Mouse (Mus musculus) hindbrain, embryonic 10.5 days (tissue): Measurements from ENCODE around the gene Aco1. TPM values are rescaled to one million over a fixed set of nuclear protein-coding genes. Genes with fewer than 3 reads are reported as not detected.

Experiments
- DNase-seq: peaks from one replicate; pipeline ENCODE4 v3.0.0-alpha.2; 2017; ENCODE audit warnings: low spot score
- H3K27ac ChIP-seq: fragments of 300-500 bp; sonication (generic); 2 replicates; pipeline ENCODE4 v1.5.1; 2016; ENCODE audit warnings: mild to moderate bottlenecking, moderate library complexity
- H3K27me3 ChIP-seq: fragments of 300-500 bp; sonication (generic); 2 replicates; pipeline ENCODE4 v1.6.1; 2016; ENCODE audit warnings: mild to moderate bottlenecking; ENCODE audit not compliant: poor library complexity, insufficient read depth, severe bottlenecking
- H3K36me3 ChIP-seq: fragments of 300-500 bp; sonication (generic); 2 replicates; pipeline ENCODE4 v1.6.1; 2016; ENCODE audit warnings: mild to moderate bottlenecking, moderate library complexity
- H3K4me1 ChIP-seq: fragments of 300-500 bp; sonication (generic); replicated peaks from 2 replicates; pipeline ENCODE4 v1.6.1; 2016; ENCODE audit warnings: mild to moderate bottlenecking
- H3K4me3 ChIP-seq: fragments of 300-500 bp; sonication (generic); 2 replicates; pipeline ENCODE4 v1.5.1; 2016; ENCODE audit warnings: mild to moderate bottlenecking, moderate library complexity
- H3K9me3 ChIP-seq: fragments of 300-500 bp; sonication (generic); 2 replicates; pipeline ENCODE4 v1.6.1; 2016; ENCODE audit warnings: mild to moderate bottlenecking, moderate library complexity
- WGBS: fragments of 180-500 bp; shearing (Covaris S2); methylation state at CpG from one replicate; pipeline ENCODE4 v1.1.7; 2016; 5-methylcytosine and 5-hydroxymethylcytosine counted together
- polyA plus RNA-seq: library from polyadenylated mRNA; unstranded; fragments of >200 nt; fragmentation: Nextera tagmentation; extraction: Ambion mirVana; gene quantifications from 2 replicates; pipeline ENCODE4 v1.2.1, GENCODE M21; 2016

Aco1 gene
- polyA plus RNA-seq, 1 experiment from 2014 or later, result 54.9 TPM

DNA sequence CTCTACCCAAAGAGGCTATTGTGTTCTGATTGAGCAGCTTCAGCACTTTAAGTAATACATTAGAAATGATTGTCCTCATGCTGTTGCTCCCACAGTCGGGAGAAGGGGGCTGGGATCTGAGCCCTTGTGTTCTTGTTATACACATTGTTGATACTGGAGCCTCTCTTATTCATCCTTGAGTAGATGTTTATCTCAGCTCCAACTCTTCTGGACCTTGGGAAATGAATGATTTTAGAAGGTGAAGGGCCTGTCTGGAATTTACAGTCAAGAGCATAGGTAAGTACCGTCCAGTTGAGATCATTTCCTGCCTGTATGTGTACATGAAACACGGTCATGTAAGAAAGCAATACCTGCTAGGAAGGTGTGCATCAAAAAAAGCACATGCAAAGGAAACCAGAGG lies 2.1 kb downstream of the Aco1 start:
- no peaks in the 10 kb centered on the region for H3K27me3 ChIP-seq
- peak overlapping the region; percentile 80 for H3K4me3 ChIP-seq
- H3K9me3 ChIP-seq, result no peaks in the 10 kb centered on the region
- peaks cover 24% of the 10 kb centered on the region for H3K4me1 ChIP-seq
- no peak for DNase-seq
- 81% methylated on average over 3 of the region's 3 CpGs for WGBS
- H3K36me3 ChIP-seq, result no peaks in the 10 kb centered on the region
- no peak overlapping the region for H3K27ac ChIP-seq

DNA sequence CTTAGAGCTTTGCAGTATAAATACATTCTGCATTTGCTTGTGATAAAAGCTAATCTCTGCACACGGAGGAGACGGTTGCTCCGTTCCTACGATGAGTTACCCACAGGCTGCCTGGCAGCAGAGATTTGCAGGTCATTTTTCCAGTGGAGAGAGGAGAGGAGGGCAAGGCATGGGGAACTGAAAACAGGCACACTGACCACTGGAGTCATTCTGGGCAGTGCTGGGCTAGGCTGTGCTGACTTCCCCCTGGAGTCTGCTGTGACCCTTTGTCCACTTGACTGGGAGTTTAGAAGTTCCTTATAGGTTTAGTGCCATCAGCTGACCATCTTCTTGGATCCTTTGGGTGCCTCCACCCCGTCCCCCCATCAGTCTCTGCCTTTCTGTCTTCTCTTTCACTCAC lies 5.4 kb downstream of the Aco1 start:
- WGBS, result 96% methylated on average over 5 of the region's 5 CpGs
- no peak for DNase-seq
- Histone ChIP-seq H3K9me3 (no peaks in the 10 kb centered on the region), H3K27me3 (no peaks in the 10 kb centered on the region), H3K36me3 (no peaks in the 10 kb centered on the region), H3K27ac (no peak overlapping the region), H3K4me3 (no peak overlapping the region), H3K4me1 (peaks cover 16% of the 10 kb centered on the region)

DNA sequence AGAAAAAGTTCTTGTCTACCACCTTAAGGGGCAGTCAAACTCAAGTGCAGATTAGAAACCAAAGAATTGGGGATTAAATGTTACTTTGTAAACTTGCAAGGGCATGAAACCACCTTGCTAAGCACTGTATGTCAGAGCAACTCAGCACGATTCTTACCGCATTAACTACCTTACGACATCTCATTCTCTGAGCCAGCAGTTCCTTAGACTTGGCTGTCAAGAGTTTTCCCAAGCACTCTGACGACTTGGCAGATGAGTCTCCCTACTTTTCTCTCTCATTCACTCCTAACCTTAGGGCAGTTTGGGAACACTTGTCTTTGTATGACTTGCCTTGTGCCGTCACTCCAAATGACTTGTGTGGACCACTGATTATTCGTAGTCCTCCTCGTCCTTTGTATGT lies 7.2 kb downstream of the Aco1 start:
- Histone ChIP-seq H3K4me1 (peaks cover 2% of the 10 kb centered on the region; the same call in 1 of the 2 replicates), H3K4me3 (no peak overlapping the region), H3K9me3 (no peaks in the 10 kb centered on the region), H3K27me3 (no peaks in the 10 kb centered on the region), H3K36me3 (no peaks in the 10 kb centered on the region), H3K27ac (no peak overlapping the region)
- DNase-seq, result no peak
- 92% methylated on average over 7 of the region's 7 CpGs for WGBS

DNA sequence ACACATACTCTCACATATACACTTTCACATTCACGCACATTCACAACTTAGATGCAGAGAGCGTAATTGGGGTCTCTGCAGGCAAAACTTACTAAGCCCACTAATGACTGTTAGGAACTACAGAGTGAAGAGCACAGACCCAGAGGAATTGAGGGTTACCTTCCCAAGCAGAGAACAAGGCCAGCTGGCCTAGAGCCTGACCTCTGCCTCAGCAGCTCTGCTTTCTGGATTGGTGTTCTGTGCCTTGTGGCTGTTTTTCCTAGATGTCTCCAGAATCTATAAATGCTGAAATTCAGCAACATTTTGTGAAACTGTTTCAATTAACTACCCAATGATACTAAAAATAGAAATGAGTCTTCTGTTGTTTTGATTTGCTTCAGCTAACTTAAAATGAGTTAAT lies 9.9 kb downstream of the Aco1 start:
- no peak overlapping the region for H3K27ac ChIP-seq
- no peak for DNase-seq
- 91% methylated on average over 2 of the region's 2 CpGs for WGBS

DNA sequence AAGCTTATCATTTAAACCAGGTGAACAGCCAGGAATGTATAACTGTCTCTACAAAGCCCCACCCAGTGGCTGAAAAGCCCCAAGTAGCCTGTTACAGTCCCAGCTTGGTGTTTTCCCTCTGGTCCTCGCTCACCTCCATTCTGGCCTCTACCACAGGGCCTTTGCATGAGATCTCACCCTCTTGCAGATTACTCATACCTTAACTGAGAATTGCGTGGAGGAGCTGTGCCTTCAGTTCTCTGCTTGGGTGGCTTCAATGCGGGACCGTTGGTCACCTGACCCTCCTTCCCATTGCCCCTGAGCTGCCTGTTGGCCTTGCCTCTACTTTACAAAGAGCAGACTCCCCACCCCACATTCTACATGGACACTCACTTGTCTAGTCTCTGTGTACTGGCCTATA lies 10.6 kb downstream of the Aco1 start:
- H3K27me3 ChIP-seq, result no peaks in the 10 kb centered on the region
- H3K4me3 ChIP-seq, result no peak overlapping the region
- DNase-seq, result no peak
- H3K36me3 ChIP-seq, result no peaks in the 10 kb centered on the region
- H3K27ac ChIP-seq, result no peak overlapping the region
- H3K9me3 ChIP-seq, result no peaks in the 10 kb centered on the region
- WGBS, result 94% methylated on average over 4 of the region's 4 CpGs
- no peaks in the 10 kb centered on the region for H3K4me1 ChIP-seq

More for the DNA sequence above, 9.9 kb downstream of the Aco1 start:
- Histone ChIP-seq H3K4me3 (no peak overlapping the region), H3K4me1 (no peaks in the 10 kb centered on the region), H3K9me3 (no peaks in the 10 kb centered on the region), H3K36me3 (no peaks in the 10 kb centered on the region), H3K27me3 (no peaks in the 10 kb centered on the region)

DNA sequence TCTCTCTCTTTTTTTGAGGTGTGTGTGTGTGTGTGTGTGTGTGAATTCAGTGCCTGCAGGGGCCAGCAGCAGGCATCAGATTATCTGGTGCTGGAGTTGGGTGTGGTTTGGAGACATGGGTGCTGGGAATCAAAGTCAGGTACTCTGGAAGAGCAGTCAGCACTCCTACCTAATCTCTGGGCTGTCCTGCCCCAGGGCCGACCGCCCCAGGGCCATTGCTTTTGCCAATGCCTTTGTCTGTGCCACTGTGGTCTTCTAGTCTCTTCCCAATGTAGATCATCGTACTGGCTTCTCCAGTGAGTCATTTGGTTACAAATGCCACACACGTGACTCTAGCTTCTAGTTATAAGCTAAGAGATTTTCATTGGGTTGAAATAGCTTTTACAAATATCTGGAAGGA lies 11.9 kb downstream of the Aco1 start:
- H3K27ac ChIP-seq, result no peak overlapping the region
- WGBS, result 93% methylated on average over 4 of the region's 4 CpGs
- no peaks in the 10 kb centered on the region for H3K4me1 ChIP-seq
- peaks cover 6% of the 10 kb centered on the region; the same call in 1 of the 2 replicates for H3K36me3 ChIP-seq
- no peak overlapping the region for H3K4me3 ChIP-seq
- no peak for DNase-seq
- no peaks in the 10 kb centered on the region for H3K9me3 ChIP-seq
- H3K27me3 ChIP-seq, result no peaks in the 10 kb centered on the region

DNA sequence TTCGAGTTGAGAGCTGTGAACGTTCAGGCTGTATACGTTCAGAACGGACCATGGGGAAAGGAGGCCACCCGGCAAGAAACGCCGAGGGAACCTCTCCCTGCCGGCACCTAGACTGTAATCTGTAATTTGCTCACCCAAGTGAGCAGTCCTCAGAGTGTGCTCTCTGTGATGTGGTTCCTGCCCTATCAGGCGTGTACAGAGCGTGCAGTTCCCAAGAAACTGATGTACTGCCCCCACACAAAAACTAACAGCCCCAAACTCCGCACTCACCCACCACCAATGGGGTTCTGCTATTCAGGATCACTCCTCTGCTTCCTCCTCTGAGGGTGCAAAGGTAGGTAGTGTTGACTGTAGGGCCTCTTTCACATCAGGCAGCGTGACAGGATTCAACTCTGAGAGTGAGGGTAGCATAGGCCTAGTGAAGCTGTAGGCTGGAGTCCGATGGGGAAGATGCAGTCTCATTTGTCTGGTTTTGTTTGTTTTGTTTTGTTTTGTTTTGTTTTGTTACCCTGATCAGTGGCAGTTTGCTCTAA lies 12.7 kb downstream of the Aco1 start:
- DNase-seq, result no peak

DNA sequence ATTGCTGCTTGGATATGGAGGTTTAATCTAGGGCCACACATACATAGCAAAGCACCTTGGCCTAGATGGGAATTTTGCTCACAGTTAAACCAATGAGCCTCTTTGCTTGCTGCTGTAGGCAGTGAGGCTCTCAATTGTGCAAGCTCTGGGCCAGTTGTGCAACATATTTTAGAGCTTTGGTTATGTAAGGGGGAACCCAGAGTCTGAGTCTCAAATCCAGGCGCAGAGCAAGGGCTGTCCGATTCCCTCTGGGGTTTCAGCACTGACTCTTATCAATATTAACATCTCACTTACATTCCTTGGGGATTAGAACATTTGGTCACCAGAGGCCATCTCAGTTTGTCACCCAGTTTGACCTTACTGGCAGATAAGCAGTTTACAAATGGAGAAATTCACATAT lies 13.3 kb downstream of the Aco1 start:
- 73% methylated on average over 2 of the region's 2 CpGs for WGBS
- H3K9me3 ChIP-seq, result peaks cover 8% of the 10 kb centered on the region
- no peaks in the 10 kb centered on the region for H3K4me1 ChIP-seq
- peaks cover 16% of the 10 kb centered on the region for H3K36me3 ChIP-seq
- H3K4me3 ChIP-seq, result no peak overlapping the region
- no peaks in the 10 kb centered on the region for H3K27me3 ChIP-seq
- DNase-seq, result no peak
- no peak overlapping the region for H3K27ac ChIP-seq

More for the DNA sequence above, 12.7 kb downstream of the Aco1 start:
- peaks cover 3% of the 10 kb centered on the region; the same call in 1 of the 2 replicates for H3K9me3 ChIP-seq
- WGBS, result 90% methylated on average over 13 of the region's 13 CpGs
- no peaks in the 10 kb centered on the region for H3K27me3 ChIP-seq
- H3K27ac ChIP-seq, result no peak overlapping the region
- H3K4me3 ChIP-seq, result no peak overlapping the region
- H3K36me3 ChIP-seq, result peaks cover 9% of the 10 kb centered on the region
- H3K4me1 ChIP-seq, result no peaks in the 10 kb centered on the region

DNA sequence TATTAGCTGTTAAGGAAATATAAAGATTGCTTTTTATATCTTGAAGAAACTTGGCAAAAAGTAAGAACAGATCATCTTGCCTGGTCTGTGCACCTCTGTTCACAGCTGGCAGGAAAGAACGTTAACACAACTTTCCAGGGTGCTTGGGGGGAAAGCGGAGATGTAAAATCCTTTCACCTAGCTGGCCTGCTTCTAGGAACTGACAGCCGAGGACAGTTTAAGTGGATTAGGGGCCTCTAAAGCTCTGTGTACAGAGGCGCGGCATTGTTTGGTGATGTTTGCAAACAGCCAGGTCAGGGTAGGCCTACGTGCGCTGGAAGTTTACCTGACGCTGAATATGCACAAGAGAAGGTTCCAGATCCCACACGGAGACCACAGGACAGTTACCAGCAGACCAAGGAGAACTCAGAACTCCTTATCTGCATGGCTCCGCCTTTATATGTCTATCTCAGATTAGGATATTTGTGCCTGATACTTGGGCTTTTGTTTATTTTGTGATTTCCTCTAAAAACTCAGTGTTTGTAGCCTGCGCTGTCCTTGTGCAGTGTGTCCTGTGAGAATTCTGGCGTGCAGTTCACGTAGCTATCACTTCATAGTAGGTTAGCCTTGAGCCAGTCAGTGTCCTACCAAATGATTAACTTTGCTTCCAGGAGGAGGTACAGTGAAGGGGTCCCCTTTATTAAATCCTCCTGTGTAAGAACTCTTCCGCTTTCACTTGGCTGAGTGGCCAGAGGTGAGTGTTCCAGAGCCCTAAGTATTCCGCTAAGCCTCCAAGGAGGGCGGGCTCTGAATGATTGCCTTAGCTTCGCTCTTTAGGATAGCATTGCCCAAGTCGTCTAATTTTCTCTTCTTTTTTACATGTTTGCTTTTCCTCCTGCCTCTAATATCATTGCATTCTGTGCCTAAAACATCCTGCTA lies 14.0 kb downstream of the Aco1 start:
- Histone ChIP-seq H3K27ac (no peak overlapping the region), H3K27me3 (no peaks in the 10 kb centered on the region), H3K36me3 (peaks cover 21% of the 10 kb centered on the region), H3K9me3 (peaks cover 8% of the 10 kb centered on the region), H3K4me3 (no peak overlapping the region), H3K4me1 (no peaks in the 10 kb centered on the region)
- DNase-seq, result no peak
- 84% methylated on average over 18 of the region's 18 CpGs for WGBS

DNA sequence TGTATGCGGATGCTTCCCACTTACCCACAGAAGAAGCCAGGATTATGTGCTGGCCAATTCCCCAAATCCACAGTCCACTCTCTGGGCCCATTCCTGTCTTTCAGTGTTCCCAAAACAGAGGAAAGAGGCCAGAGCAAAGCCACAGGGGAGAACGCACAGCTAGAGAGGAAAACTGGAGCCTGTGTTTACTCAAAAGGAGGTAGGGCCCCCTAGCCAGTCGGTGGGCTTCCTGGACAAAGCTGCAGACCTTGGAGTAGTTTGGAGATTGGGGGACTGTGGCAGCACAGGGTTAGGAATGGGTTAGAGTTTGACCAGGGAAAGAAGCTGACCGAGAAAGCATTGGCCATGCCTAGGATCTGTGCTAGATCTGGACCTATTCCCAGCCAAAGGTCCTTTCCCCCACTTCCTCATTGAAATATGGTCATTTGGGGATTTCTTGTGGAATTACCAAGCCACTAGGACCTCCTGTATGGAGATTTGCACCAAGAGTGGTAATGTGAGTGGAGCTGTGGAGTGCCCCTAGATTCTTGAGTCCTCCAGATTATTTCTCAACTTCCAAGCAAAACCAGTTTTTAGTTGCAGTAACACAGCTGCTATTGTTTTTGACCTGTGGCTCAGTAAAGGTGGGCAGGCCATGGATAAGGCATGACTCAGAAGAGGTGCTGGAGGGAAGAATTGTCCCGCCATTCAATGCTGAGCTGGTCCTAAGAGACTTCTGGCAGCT lies 14.8 kb downstream of the Aco1 start:
- DNase-seq, result no peak
- Histone ChIP-seq H3K4me1 (no peaks in the 10 kb centered on the region), H3K36me3 (peaks cover 22% of the 10 kb centered on the region), H3K9me3 (peaks cover 8% of the 10 kb centered on the region), H3K27me3 (no peaks in the 10 kb centered on the region), H3K27ac (no peak overlapping the region), H3K4me3 (no peak overlapping the region)
- WGBS, result 78% methylated on average over 5 of the region's 5 CpGs

DNA sequence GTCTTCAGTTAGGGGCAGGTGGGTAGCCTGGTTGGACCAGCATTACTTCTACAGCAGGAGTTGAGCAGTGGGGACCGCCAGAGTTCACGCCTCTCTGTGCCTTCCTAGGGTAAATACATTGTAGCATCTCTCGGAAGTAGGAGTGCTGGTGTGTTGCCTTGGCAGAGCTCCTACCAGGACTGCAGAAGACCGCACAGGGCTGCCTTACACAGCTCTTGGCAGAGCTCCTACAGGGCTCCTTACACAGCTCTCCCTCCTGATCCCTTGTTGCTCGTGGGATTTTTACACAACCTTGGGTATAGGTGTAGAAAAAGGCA lies 15.3 kb downstream of the Aco1 start:
- H3K36me3 ChIP-seq, result peaks cover 22% of the 10 kb centered on the region

DNA sequence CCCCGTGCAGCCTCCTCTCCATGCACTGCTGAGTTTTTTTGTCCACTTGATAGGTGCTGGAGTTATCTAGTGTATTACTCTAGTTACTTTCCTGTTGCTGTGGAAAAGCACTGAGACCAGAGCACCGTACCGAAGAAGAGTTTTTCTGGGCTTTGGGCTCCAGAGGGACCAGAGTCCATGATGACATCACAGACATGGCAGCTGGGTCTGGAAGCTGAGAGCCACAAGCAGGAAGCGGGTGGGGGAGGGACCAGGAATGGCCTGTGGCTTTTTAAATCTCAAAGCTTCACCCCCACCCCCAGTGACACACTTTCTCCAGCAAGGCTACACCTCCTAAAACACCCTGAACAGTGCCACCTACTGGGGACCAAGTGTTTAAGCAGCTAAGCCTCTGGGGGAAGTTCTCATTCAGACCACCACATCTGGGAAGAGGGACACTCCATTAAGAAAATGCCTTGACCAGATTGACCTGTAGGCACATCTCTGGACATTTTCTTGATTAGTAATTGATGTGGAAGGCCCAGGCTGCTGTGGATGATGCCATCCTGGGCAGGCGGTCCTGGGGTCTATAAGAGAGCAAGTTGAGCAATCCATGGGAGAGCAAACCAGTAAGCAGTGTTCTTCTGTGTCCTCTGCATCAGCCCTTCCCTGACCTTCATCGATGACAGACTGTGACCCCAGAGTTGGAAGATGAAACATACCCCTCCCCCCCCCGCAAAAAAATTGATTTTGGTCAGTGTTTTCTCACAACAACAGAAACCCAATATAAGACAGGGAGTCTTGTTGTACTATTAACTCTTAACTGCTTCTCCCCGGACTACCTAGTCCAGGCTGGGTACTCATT lies 17.9 kb downstream of the Aco1 start:
- 96% methylated on average over 8 of the region's 8 CpGs for WGBS
- Histone ChIP-seq H3K9me3 (peaks cover 8% of the 10 kb centered on the region), H3K27me3 (no peaks in the 10 kb centered on the region), H3K4me3 (no peak overlapping the region), H3K36me3 (peaks cover 37% of the 10 kb centered on the region), H3K27ac (no peak overlapping the region), H3K4me1 (no peaks in the 10 kb centered on the region)
- DNase-seq, result no peak

More for the DNA sequence above, 15.3 kb downstream of the Aco1 start:
- no peak for DNase-seq
- Histone ChIP-seq H3K4me3 (no peak overlapping the region), H3K27ac (no peak overlapping the region), H3K4me1 (no peaks in the 10 kb centered on the region), H3K9me3 (peaks cover 8% of the 10 kb centered on the region), H3K27me3 (no peaks in the 10 kb centered on the region)
- 90% methylated on average over 5 of the region's 5 CpGs for WGBS
